Mouse (Mus musculus) megakaryocyte, embryonic 14.5 days (primary cell): ENCODE data around the gene Mcu.

Experiments
- FLI1 ChIP-seq: IDR thresholded peaks from 2 replicates; pipeline ENCODE4 v1.6.1; 2012; ENCODE audit warnings: low read length, inconsistent platforms, mixed read lengths
- GATA1 ChIP-seq: IDR thresholded peaks from 3 replicates; pipeline ENCODE4 v1.6.1; 2012; ENCODE audit warnings: mixed read lengths, low read length, inconsistent platforms, borderline replicate concordance

GRCm38 (mm10) chr10:59548211-59548610 lies 68.3 kb downstream of the Mcu start:
- TF ChIP-seq GATA1: no peak
- TF ChIP-seq FLI1: no peak
